Mouse (Mus musculus): ENCODE results near the gene Reep1. TPM values are rescaled to one million over a fixed set of nuclear protein-coding genes. Genes with fewer than 3 reads are reported as not detected.
A peak's percentile ranks its signal among the peaks of the same experiment; 100 is the strongest.
"Not testable (repeated sequence)": the region's sequence is repeated elsewhere in the genome, so short reads cannot be mapped to it uniquely, and the experiment has no call there.

Gene Reep1
- polyA plus RNA-seq, 1 experiment from 2014 or later = 28.4 TPM

GRCm38 (mm10) chr6:71826869-71827268 is 119.5 kb downstream of the Reep1 start, which contains the start of gene Mrpl35:
Gene Mrpl35, minus strand, starts transcription at chr6:71826969.
- no peak for DNase-seq (ENCODE audit: low spot score)
- Histone ChIP-seq H3K9me3 (ENCODE audit: control insufficient read depth, low read length) (no peaks in the 10 kb centered on the region), H3K4me1 (ENCODE audit: control insufficient read depth, insufficient read depth, low read length) (peaks cover 8% of the 10 kb centered on the region), H3K27ac (replicated peaks; ENCODE audit: low read depth, low read length) (no peak within 1 kb of the TSS), H3K9ac (ENCODE audit: low read depth, low read length) (no peak within 1 kb of the TSS), H3K36me3 (ENCODE audit: control insufficient read depth, insufficient read depth, low read length) (no peaks in the 10 kb centered on the region), H3K4me2 (ENCODE audit: low read depth, low read length) (no peak within 1 kb of the TSS), H3K27me3 (replicated peaks; ENCODE audit: control insufficient read depth, insufficient read depth, low read length) (no peaks in the 10 kb centered on the region), H3K4me3 (ENCODE audit: low read depth, low read length) (no peak within 1 kb of the TSS)
- ATAC-seq (ENCODE audit: low read depth) = no peak
- WGBS = 45% methylated on average over 1 of the region's 1 CpGs

DNA sequence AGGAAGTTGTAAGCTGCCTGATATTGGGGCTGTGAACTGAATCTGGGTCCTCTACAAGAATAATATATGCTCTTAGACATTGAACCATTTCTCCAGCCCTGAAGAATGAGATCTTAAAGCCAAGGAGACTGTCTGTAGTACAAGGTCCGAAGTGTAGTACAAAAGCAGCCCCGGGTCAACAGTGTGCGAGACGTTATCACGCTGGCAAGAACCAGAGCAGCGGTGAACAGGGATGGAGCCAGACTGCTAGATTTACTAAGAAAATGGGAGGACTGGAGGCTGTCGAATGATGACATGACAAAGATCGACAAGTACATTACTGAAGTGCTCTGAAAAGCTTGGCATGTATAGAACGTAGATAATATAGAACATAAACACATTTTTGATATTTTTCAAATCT is 122.4 kb downstream of the Reep1 start:
- ATAC-seq (ENCODE audit: low read depth) (no peak), DNase-seq (ENCODE audit: low spot score) (no peak)
- 87% methylated on average over 9 of the region's 9 CpGs for WGBS

GRCm38 (mm10) chr6:71830690-71831580 is 123.6 kb downstream of the Reep1 start, which contains the start of gene Immt:
Gene Immt, plus strand, starts transcription at chr6:71831331.
- Histone ChIP-seq H3K27me3 (replicated peaks; ENCODE audit: control insufficient read depth, insufficient read depth, low read length) (no peaks in the 10 kb centered on the region), H3K9ac (ENCODE audit: low read depth, low read length) (peak within 1 kb of the TSS; percentile 91), H3K9me3 (ENCODE audit: control insufficient read depth, low read length) (no peaks in the 10 kb centered on the region), H3K4me1 (ENCODE audit: control insufficient read depth, insufficient read depth, low read length) (peaks cover 8% of the 10 kb centered on the region), H3K4me2 (ENCODE audit: low read depth, low read length) (peak within 1 kb of the TSS; percentile 79), H3K36me3 (ENCODE audit: control insufficient read depth, insufficient read depth, low read length) (0 out of 2 replicates have a peak, but pooled peaks cover 5% of the 10 kb centered on the region), H3K4me3 (ENCODE audit: low read depth, low read length) (peak within 1 kb of the TSS; percentile 98), H3K27ac (replicated peaks; ENCODE audit: low read depth, low read length) (peak within 1 kb of the TSS; percentile 91)
- WGBS = under 1% methylated on average over 51 of the region's 64 CpGs
- DNase-seq (ENCODE audit: low spot score) (peak; percentile 99), ATAC-seq (ENCODE audit: low read depth) (peak; percentile 99)

More for the DNA sequence above, 122.4 kb downstream of the Reep1 start:
- H3K9me3 ChIP-seq (ENCODE audit: control insufficient read depth, low read length) = no peaks in the 10 kb centered on the region
- H3K9ac ChIP-seq (ENCODE audit: low read depth, low read length) = no peak overlapping the region
- H3K36me3 ChIP-seq (ENCODE audit: control insufficient read depth, insufficient read depth, low read length) = 0 out of 2 replicates have a peak, but pooled peaks cover 3% of the 10 kb centered on the region
- no peak overlapping the region for H3K4me2 ChIP-seq (ENCODE audit: low read depth, low read length)
- no peak overlapping the region for H3K4me3 ChIP-seq (ENCODE audit: low read depth, low read length)
- H3K27ac ChIP-seq (replicated peaks; ENCODE audit: low read depth, low read length) = no peak overlapping the region
- H3K27me3 ChIP-seq (replicated peaks; ENCODE audit: control insufficient read depth, insufficient read depth, low read length) = no peaks in the 10 kb centered on the region
- peaks cover 8% of the 10 kb centered on the region for H3K4me1 ChIP-seq (ENCODE audit: control insufficient read depth, insufficient read depth, low read length)

GRCm38 (mm10) chr6:71831581-71831960 is 124.2 kb downstream of the Reep1 start:
- WGBS = 0% methylated on average over 21 of the region's 21 CpGs

DNA sequence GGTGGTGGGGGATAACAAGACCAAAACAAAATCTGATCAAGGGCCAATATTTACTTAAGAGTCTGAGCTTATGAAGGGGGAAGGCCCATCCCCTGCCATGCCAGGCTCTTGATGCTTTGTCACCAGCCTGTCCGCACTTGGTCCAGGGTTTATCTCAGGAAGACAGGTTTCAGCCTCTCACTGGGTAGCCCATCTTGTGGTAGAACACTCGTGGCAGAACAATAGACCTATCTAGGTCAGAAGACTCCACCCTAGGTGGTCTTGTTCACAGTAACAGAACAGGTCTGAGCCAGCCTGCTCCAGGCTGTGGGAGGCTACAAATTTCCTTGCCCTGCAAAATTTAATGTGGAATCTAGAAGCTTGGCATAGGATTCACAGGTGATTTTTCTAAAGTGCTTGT is 129.4 kb downstream of the Reep1 start:
- no peak for DNase-seq (ENCODE audit: low spot score)
- H3K27ac ChIP-seq (replicated peaks; ENCODE audit: low read depth, low read length) = no peak overlapping the region
- no peaks in the 10 kb centered on the region for H3K9me3 ChIP-seq (ENCODE audit: control insufficient read depth, low read length)
- H3K4me3 ChIP-seq (ENCODE audit: low read depth, low read length) = no peak overlapping the region
- H3K27me3 ChIP-seq (replicated peaks; ENCODE audit: control insufficient read depth, insufficient read depth, low read length) = no peaks in the 10 kb centered on the region
- 0 out of 2 replicates have a peak, but pooled peaks cover 10% of the 10 kb centered on the region for H3K36me3 ChIP-seq (ENCODE audit: control insufficient read depth, insufficient read depth, low read length)
- 89% methylated on average over 2 of the region's 2 CpGs for WGBS
- no peak overlapping the region for H3K9ac ChIP-seq (ENCODE audit: low read depth, low read length)
- H3K4me2 ChIP-seq (ENCODE audit: low read depth, low read length) = no peak overlapping the region
- no peak for ATAC-seq (ENCODE audit: low read depth)
- H3K4me1 ChIP-seq (ENCODE audit: control insufficient read depth, insufficient read depth, low read length) = peaks cover 8% of the 10 kb centered on the region

More at GRCm38 (mm10) chr6:71831581-71831960, 124.2 kb downstream of the Reep1 start:
- H3K4me2 ChIP-seq (ENCODE audit: low read depth, low read length) = peak overlapping the region; percentile 79
- H3K4me3 ChIP-seq (ENCODE audit: low read depth, low read length) = peak overlapping the region; percentile 98
- H3K36me3 ChIP-seq (ENCODE audit: control insufficient read depth, insufficient read depth, low read length) = 0 out of 2 replicates have a peak, but pooled peaks cover 10% of the 10 kb centered on the region
- H3K27ac ChIP-seq (replicated peaks; ENCODE audit: low read depth, low read length) = peak overlapping the region; percentile 91
- H3K9ac ChIP-seq (ENCODE audit: low read depth, low read length) = peak overlapping the region; percentile 91
- ATAC-seq (ENCODE audit: low read depth) = peak; percentile 99
- no peaks in the 10 kb centered on the region for H3K9me3 ChIP-seq (ENCODE audit: control insufficient read depth, low read length)
- no peaks in the 10 kb centered on the region for H3K27me3 ChIP-seq (replicated peaks; ENCODE audit: control insufficient read depth, insufficient read depth, low read length)
- peaks cover 8% of the 10 kb centered on the region for H3K4me1 ChIP-seq (ENCODE audit: control insufficient read depth, insufficient read depth, low read length)
- DNase-seq (ENCODE audit: low spot score) = peak; percentile 99

DNA sequence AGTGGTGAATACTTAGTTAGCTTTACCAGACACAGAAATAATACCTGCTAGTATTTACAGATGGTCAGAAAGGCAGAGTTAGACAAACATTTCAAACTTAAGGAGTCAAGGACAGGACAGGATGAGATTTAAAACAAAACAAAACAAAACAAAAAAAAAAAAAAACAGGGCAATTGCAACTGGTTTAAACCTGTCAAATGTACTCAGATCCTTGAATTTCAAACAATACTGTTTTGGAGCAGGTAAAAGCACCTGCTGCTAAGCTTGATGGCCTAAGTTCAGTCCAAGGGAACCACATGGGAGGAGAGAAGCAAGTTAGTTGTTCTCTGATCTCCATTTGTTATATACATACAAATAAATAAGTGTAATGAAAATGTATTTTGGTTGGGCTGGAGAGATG is 132.5 kb downstream of the Reep1 start:
- Histone ChIP-seq H3K4me2 (ENCODE audit: low read depth, low read length) (no peak overlapping the region), H3K27ac (replicated peaks; ENCODE audit: low read depth, low read length) (no peak overlapping the region), H3K4me1 (ENCODE audit: control insufficient read depth, insufficient read depth, low read length) (no peaks in the 10 kb centered on the region), H3K9ac (ENCODE audit: low read depth, low read length) (no peak overlapping the region), H3K27me3 (replicated peaks; ENCODE audit: control insufficient read depth, insufficient read depth, low read length) (no peaks in the 10 kb centered on the region), H3K36me3 (ENCODE audit: control insufficient read depth, insufficient read depth, low read length) (peaks cover 9% of the 10 kb centered on the region; the same call in 1 of the 2 replicates), H3K4me3 (ENCODE audit: low read depth, low read length) (no peak overlapping the region), H3K9me3 (ENCODE audit: control insufficient read depth, low read length) (no peaks in the 10 kb centered on the region)
- no peak for ATAC-seq (ENCODE audit: low read depth)
- no peak for DNase-seq (ENCODE audit: low spot score)

GRCm38 (mm10) chr6:71840597-71841290 is 133.4 kb downstream of the Reep1 start:
- Histone ChIP-seq H3K9me3 (ENCODE audit: control insufficient read depth, low read length) (no peaks in the 10 kb centered on the region), H3K9ac (ENCODE audit: low read depth, low read length) (no peak overlapping the region), H3K36me3 (ENCODE audit: control insufficient read depth, insufficient read depth, low read length) (peaks cover 17% of the 10 kb centered on the region; the same call in 1 of the 2 replicates), H3K4me2 (ENCODE audit: low read depth, low read length) (no peak overlapping the region), H3K4me1 (ENCODE audit: control insufficient read depth, insufficient read depth, low read length) (no peaks in the 10 kb centered on the region), H3K27me3 (replicated peaks; ENCODE audit: control insufficient read depth, insufficient read depth, low read length) (no peaks in the 10 kb centered on the region), H3K4me3 (ENCODE audit: low read depth, low read length) (no peak overlapping the region), H3K27ac (replicated peaks; ENCODE audit: low read depth, low read length) (no peak overlapping the region)
- DNase-seq (ENCODE audit: low spot score) (no peak), ATAC-seq (ENCODE audit: low read depth) (no peak)
- 100% methylated on average over 1 of the region's 1 CpGs for WGBS

DNA sequence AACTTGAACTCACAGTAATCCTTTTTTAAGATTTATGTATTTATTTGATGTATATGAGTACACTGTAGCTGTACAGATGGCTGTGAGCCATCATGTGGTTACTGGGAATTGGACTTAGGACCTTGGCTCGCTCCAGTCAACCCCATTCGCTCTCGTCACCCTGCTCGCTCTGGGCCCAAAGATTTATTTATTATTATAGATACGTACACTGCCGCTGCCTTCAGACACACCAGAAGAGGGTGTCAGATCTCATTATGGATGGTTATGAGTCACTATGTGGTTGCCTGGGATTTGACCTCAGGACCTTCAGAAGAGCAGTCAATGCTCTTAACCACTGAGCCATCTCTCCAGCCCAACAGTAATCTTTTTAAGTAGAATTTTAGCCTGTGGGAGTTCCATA is 139.5 kb downstream of the Reep1 start:
- H3K4me3 ChIP-seq (ENCODE audit: low read depth, low read length) = not testable (repeated sequence)

More for the DNA sequence above, 139.5 kb downstream of the Reep1 start:
- H3K9ac ChIP-seq (ENCODE audit: low read depth, low read length); H3K9me3 ChIP-seq (ENCODE audit: control insufficient read depth, low read length); H3K27ac ChIP-seq (replicated peaks; ENCODE audit: low read depth, low read length); DNase-seq (ENCODE audit: low spot score); H3K4me2 ChIP-seq (ENCODE audit: low read depth, low read length); H3K4me1 ChIP-seq (ENCODE audit: control insufficient read depth, insufficient read depth, low read length); H3K27me3 ChIP-seq (replicated peaks; ENCODE audit: control insufficient read depth, insufficient read depth, low read length); ATAC-seq (ENCODE audit: low read depth): not testable (repeated sequence)
- 92% methylated on average over 6 of the region's 6 CpGs for WGBS
- peaks cover 48% of the 10 kb centered on the region for H3K36me3 ChIP-seq (ENCODE audit: control insufficient read depth, insufficient read depth, low read length)

Measured in embryonic facial prominence, embryonic 14.5 days (tissue).